Mouse (Mus musculus) adrenal gland, adult 18-20 months (tissue): Measurements from ENCODE around the gene Zfp341. TPM values are rescaled to one million over a fixed set of nuclear protein-coding genes. Genes with fewer than 3 reads are reported as not detected.

ENCODE experiments used
- DNase-seq, 2 experiments: peaks; one replicate each; pipeline ENCODE4 v3.0.0; 2021 to 2022; ENCODE audit warnings: low spot score in 2 of 2
- total RNA-seq, 2 experiments: library from RNA; stranded (reverse); gene quantifications; 1 replicate in 1 of 2; 2 replicates in 1 of 2; pipeline ENCODE4 v1.2.3; 2021

The Zfp341 gene
- total RNA-seq, 2 experiments from 2014 or later: 3.8 TPM

GRCm38 (mm10) chr2:154633039-154633742 is 20.1 kb downstream of the Zfp341 start:
- no peak for DNase-seq

GRCm38 (mm10) chr2:154633876-154634644 is 21.0 kb downstream of the Zfp341 start:
- no peak for DNase-seq

- no peak for DNase-seq
Measured at GRCm38 (mm10) chr2:154635826-154636225, 22.7 kb downstream of the Zfp341 start.

- no peak for DNase-seq
Measured at GRCm38 (mm10) chr2:154638521-154638920, 25.4 kb downstream of the Zfp341 start.

GRCm38 (mm10) chr2:154639115-154639514 is 26.0 kb downstream of the Zfp341 start:
- DNase-seq: no peak

GRCm38 (mm10) chr2:154641176-154641575 is 28.1 kb downstream of the Zfp341 start:
- DNase-seq: no peak

- DNase-seq: no peak
Measured at GRCm38 (mm10) chr2:154642005-154642459, 28.9 kb downstream of the Zfp341 start.

GRCm38 (mm10) chr2:154642712-154643385 is 29.8 kb downstream of the Zfp341 start:
- no peak for DNase-seq

GRCm38 (mm10) chr2:154646634-154647033 is 33.5 kb downstream of the Zfp341 start:
- DNase-seq: no peak

GRCm38 (mm10) chr2:154648086-154648485 is 35.0 kb downstream of the Zfp341 start:
- peak; percentile 36 to 46 for DNase-seq

- DNase-seq: no peak
Measured at GRCm38 (mm10) chr2:154650404-154650803, 37.3 kb downstream of the Zfp341 start.

- no peak for DNase-seq
Measured at GRCm38 (mm10) chr2:154651363-154651762, 38.3 kb downstream of the Zfp341 start, which contains the start of gene Chmp4b. Gene Chmp4b (plus strand): TSS chr2:154651705.

- DNase-seq: no peak
Measured at GRCm38 (mm10) chr2:154654976-154655375, 41.9 kb downstream of the Zfp341 start.

- no peak for DNase-seq
Measured at GRCm38 (mm10) chr2:154655878-154656414, 42.8 kb downstream of the Zfp341 start.

- DNase-seq: peak; percentile 91
Measured at GRCm38 (mm10) chr2:154656710-154657485, 43.8 kb downstream of the Zfp341 start.

GRCm38 (mm10) chr2:154657486-154658237 is 44.6 kb downstream of the Zfp341 start:
- DNase-seq: no peak

- DNase-seq: no peak
Measured at GRCm38 (mm10) chr2:154659070-154659469, 46.0 kb downstream of the Zfp341 start.

- DNase-seq: no peak
Measured at GRCm38 (mm10) chr2:154659531-154660074, 46.5 kb downstream of the Zfp341 start.

- DNase-seq: no peak
Measured at GRCm38 (mm10) chr2:154668680-154669079, 55.6 kb downstream of the Zfp341 start.

GRCm38 (mm10) chr2:154670106-154670505 is 57.0 kb downstream of the Zfp341 start:
- no peak for DNase-seq
